Mouse (Mus musculus): ENCODE measurements around the gene Slc35f1.

GRCm38 (mm10) chr10:52726674-52727073, 36.3 kb downstream of the Slc35f1 start:
- TF ChIP-seq CTCF (IDR thresholded peaks at IDR 0.05; ENCODE audit: low read depth) (no peak), EP300 (IDR thresholded peaks at IDR 0.05; ENCODE audit: low read depth) (no peak)

Measured in liver, postnatal 0 days (tissue).